Mouse (Mus musculus) forebrain, embryonic 16.5 days (tissue): ENCODE measurements at regions not wholly inside any gene's neighbourhood (a gene's known extent, or its start where the extent isn't known, plus 50 kb on each side); places are given as distances from the start of the nearest gene placed in this dataset.

Source experiments
- ATAC-seq: fragments of 200-750 bp; cut with Nextera tagmentation; 2 replicates; pipeline ENCODE4 v1.8.0; 2017; ENCODE audit warnings: mild to moderate bottlenecking, moderate library complexity
- H3K27ac ChIP-seq: fragments of 300-500 bp; sonication (generic); 2 replicates; pipeline ENCODE4 v1.5.1; 2014; ENCODE audit warnings: low read length, control low read depth
- H3K27me3 ChIP-seq: fragments of 300-500 bp; sonication (generic); replicated peaks from 2 replicates; pipeline ENCODE4 v1.6.1; 2014; ENCODE audit warnings: low read length; ENCODE audit not compliant: control insufficient read depth, insufficient read depth
- H3K36me3 ChIP-seq: fragments of 300-500 bp; sonication (generic); 2 replicates; pipeline ENCODE4 v1.6.1; 2014; ENCODE audit not compliant: control insufficient read depth, insufficient read depth
- H3K4me1 ChIP-seq: fragments of 300-500 bp; sonication (generic); replicated peaks from 2 replicates; pipeline ENCODE4 v1.6.1; 2014; ENCODE audit warnings: low read length; ENCODE audit not compliant: control insufficient read depth, insufficient read depth
- H3K4me2 ChIP-seq: fragments of 300-500 bp; sonication (generic); 2 replicates; pipeline ENCODE4 v1.6.1; 2014; ENCODE audit warnings: mild to moderate bottlenecking, low read length, control low read depth
- H3K4me3 ChIP-seq: fragments of 300-500 bp; sonication (generic); replicated peaks from 2 replicates; pipeline ENCODE4 v1.5.1; 2014; ENCODE audit warnings: mild to moderate bottlenecking, low read length, control low read depth
- H3K9ac ChIP-seq: fragments of 300-500 bp; sonication (generic); replicated peaks from 2 replicates; pipeline ENCODE4 v1.6.1; 2014; ENCODE audit warnings: low read depth, low read length, control low read depth
- H3K9me3 ChIP-seq: fragments of 300-500 bp; sonication (generic); 2 replicates; pipeline ENCODE4 v1.6.1; 2016; ENCODE audit warnings: low read length; ENCODE audit not compliant: control insufficient read depth
- WGBS: fragments of 180-500 bp; shearing (Covaris S2); extraction: QIAGEN DNeasy Blood & Tissue Kit; methylation state at CpG from one replicate; pipeline ENCODE4 v1.1.7; 2014; 5-methylcytosine and 5-hydroxymethylcytosine counted together

DNA sequence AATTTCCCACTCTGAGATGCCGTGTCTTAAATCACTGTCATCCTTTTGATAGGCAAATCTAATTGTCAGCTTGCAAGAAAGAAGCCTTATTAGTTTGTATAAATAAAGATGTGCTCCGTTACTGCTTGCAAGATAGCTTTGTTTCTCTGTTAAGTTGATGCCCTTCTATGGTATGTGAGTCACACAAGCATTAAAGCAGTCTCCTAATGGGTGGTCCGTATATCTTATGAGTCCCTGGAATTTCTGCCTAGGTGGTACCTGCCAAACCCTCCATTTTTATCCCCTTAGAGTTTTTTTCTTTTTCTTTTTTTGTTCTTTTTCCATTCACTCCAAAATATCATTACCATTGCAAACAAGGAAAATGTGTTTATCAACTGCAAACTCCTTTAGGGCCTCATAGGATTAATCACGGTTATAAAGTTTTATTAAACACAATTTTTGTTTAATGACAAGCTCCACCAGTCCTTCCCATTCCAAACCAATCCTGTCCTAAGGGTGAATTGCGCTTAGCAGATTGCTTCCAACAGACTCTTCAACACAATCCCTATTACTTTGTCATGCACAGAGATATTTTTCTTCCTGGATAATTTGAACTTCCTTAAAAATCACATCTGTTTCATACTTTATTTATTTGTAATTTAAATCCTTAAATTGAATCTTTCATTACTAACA is 178.7 kb upstream of the Tbc1d5 start:
- Histone ChIP-seq H3K9me3 (no peaks in the 10 kb centered on the region), H3K9ac (no peak overlapping the region), H3K36me3 (no peaks in the 10 kb centered on the region), H3K4me3 (no peak overlapping the region), H3K4me2 (no peak overlapping the region), H3K4me1 (0 out of 2 replicates have a peak, but pooled peaks cover 2% of the 10 kb centered on the region), H3K27me3 (no peaks in the 10 kb centered on the region), H3K27ac (no peak overlapping the region)
- 49% methylated on average over 5 of the region's 5 CpGs for WGBS
- ATAC-seq: no peak

DNA sequence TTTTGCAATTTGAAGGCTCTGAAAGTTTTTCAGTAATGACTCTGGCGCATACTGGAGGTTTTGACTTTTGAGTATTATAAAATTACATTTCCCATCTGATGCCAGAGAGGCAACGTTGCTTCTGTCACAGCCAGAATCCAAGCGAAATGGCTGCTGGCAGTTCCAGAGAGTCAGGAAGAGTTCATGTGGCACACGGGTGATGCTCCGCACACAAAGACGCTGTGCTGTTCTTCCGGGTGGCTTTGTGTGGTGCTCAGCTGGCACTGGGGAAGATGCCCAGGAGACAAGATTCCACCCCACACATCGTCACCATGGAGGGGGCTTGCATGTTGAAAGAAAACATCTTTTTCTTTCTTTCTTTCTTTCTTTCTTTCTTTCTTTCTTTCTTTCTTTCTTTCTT is 177.3 kb upstream of the Tbc1d5 start:
- no peak overlapping the region for H3K9ac ChIP-seq
- H3K27ac ChIP-seq: no peak overlapping the region
- H3K9me3 ChIP-seq: no peaks in the 10 kb centered on the region
- H3K36me3 ChIP-seq: no peaks in the 10 kb centered on the region
- H3K27me3 ChIP-seq: no peaks in the 10 kb centered on the region
- H3K4me2 ChIP-seq: no peak overlapping the region
- 59% methylated on average over 8 of the region's 8 CpGs for WGBS
- H3K4me1 ChIP-seq: 0 out of 2 replicates have a peak, but pooled peaks cover 2% of the 10 kb centered on the region
- ATAC-seq: 0 out of 2 replicates have a peak, but pooled peaks have one; percentile 43
- no peak overlapping the region for H3K4me3 ChIP-seq

DNA sequence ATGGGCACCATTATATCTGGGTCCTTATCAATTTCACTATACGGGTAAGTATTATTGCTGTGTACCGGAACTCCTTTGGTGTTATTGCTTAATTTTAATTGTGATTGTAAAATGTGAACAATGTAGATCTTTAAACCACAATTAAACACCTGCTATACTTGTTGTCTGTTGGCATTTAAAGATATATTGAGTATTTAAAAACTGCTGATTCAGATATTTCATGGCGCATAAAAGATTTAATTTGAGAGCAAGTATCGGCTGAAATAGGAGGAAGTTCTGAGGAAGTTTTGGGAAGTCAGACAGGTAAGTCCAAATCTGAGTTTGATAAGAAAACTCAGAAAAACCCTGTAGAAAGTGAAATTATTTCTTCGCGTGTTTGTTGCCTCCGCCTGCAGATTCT is 142.7 kb upstream of the Tbc1d5 start:
- Histone ChIP-seq H3K4me1 (peaks cover 11% of the 10 kb centered on the region; the same call in 1 of the 2 replicates), H3K4me3 (no peak overlapping the region), H3K9me3 (no peaks in the 10 kb centered on the region), H3K9ac (no peak overlapping the region), H3K36me3 (no peaks in the 10 kb centered on the region), H3K27ac (no peak overlapping the region), H3K27me3 (no peaks in the 10 kb centered on the region), H3K4me2 (no peak overlapping the region)
- WGBS: 71% methylated on average over 7 of the region's 7 CpGs
- ATAC-seq: no peak

DNA sequence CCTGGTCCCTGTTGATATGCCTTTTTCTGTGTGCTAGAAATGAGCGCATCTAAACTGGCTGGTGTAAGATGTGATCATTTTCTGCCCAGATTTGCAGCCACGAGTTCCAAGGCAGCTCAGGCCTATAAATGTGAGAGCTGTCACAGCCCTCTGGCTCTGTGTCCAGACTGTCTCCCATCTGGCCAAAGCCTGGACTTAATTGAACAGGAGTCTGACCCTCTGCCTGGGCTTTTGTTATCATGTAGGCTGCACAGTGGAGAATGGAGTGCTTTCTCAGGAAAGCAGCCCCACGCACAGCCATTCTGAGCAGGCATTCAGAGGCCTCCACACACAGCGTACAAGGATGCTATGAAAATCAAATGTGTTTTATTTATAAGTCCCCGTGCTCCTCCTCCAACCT is 141.9 kb upstream of the Tbc1d5 start:
- Histone ChIP-seq H3K4me3 (no peak overlapping the region), H3K4me2 (no peak overlapping the region), H3K27me3 (no peaks in the 10 kb centered on the region), H3K9ac (no peak overlapping the region), H3K36me3 (no peaks in the 10 kb centered on the region), H3K4me1 (peaks cover 11% of the 10 kb centered on the region; the same call in 1 of the 2 replicates), H3K27ac (no peak overlapping the region), H3K9me3 (no peaks in the 10 kb centered on the region)
- ATAC-seq: peak; percentile 45
- 52% methylated on average over 5 of the region's 5 CpGs for WGBS

DNA sequence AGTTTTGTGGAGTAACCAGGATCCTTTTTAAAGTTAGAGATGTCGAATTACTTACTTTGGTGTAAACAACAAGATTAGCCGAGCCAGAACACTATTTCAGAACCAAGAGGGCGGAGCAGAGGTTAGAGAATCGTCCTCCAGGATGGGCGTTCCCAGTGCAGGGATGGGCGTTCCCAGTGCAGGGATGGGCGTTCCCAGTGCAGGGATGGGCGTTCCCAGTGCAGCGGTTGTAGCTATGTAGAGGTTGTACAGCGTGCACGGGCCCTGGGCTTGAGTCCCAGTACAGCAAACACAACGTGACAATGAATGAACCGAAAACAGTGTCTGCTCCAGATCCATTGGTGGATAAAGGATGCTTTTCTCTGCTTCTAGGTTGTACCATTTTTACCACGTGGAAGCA is 125.8 kb upstream of the Tbc1d5 start:
- WGBS: 61% methylated on average over 14 of the region's 14 CpGs
- Histone ChIP-seq H3K4me2 (no peak overlapping the region), H3K9ac (no peak overlapping the region), H3K27ac (no peak overlapping the region), H3K36me3 (no peaks in the 10 kb centered on the region), H3K4me3 (no peak overlapping the region), H3K4me1 (no peaks in the 10 kb centered on the region), H3K9me3 (no peaks in the 10 kb centered on the region), H3K27me3 (no peaks in the 10 kb centered on the region)
- peak; percentile 50; the same call in 1 of the 2 replicates for ATAC-seq

DNA sequence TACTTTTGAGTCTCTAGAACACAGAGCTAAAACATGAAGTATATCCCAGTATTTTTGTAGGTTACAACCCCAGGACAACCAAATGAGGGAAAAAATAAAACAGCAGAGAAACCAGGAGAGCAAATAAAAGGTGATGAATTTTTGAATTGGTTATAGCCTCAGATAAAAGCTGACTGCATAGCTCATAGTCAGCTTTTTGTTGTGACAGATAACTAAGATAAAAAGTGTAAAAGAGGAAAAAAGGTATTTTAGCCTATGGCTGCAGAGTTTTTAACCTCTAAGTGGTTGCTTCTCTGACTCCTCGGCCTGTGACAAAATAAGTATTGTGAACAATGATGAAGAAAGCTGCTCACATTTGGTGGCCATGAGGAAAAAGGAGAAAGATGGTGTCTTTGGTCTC is 111.6 kb upstream of the Tbc1d5 start:
- WGBS: 97% methylated on average over 1 of the region's 1 CpGs
- H3K9me3 ChIP-seq: no peaks in the 10 kb centered on the region

DNA sequence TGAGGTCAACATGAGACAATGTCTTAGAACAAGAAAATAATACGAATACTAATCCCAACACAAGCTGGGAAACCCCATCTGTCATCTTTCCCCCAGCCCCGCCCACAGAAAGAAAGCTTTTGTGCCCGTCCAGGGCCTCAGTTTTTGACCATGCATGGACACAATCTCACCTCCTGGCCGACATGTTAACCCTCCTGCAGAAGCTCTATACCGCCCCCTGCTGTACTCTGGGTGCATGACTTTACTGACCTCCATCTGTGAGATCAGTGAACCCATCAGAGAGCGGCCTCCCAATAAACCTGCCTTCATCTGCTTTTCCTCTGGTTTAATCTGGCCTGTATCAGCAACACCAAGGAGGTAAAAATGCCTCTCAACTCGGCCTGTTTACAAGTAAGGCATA is 109.6 kb upstream of the Tbc1d5 start:
- WGBS: 79% methylated on average over 7 of the region's 7 CpGs
- H3K9ac ChIP-seq: no peak overlapping the region
- H3K4me2 ChIP-seq: no peak overlapping the region
- H3K27me3 ChIP-seq: no peaks in the 10 kb centered on the region
- H3K4me3 ChIP-seq: no peak overlapping the region
- no peaks in the 10 kb centered on the region for H3K4me1 ChIP-seq
- no peak overlapping the region for H3K27ac ChIP-seq
- no peaks in the 10 kb centered on the region for H3K36me3 ChIP-seq
- H3K9me3 ChIP-seq: no peaks in the 10 kb centered on the region
- ATAC-seq: no peak

More for the DNA sequence above, 111.6 kb upstream of the Tbc1d5 start:
- Histone ChIP-seq H3K36me3 (no peaks in the 10 kb centered on the region), H3K4me2 (no peak overlapping the region), H3K27ac (no peak overlapping the region), H3K4me3 (no peak overlapping the region), H3K4me1 (no peaks in the 10 kb centered on the region), H3K27me3 (no peaks in the 10 kb centered on the region), H3K9ac (no peak overlapping the region)
- ATAC-seq: no peak

DNA sequence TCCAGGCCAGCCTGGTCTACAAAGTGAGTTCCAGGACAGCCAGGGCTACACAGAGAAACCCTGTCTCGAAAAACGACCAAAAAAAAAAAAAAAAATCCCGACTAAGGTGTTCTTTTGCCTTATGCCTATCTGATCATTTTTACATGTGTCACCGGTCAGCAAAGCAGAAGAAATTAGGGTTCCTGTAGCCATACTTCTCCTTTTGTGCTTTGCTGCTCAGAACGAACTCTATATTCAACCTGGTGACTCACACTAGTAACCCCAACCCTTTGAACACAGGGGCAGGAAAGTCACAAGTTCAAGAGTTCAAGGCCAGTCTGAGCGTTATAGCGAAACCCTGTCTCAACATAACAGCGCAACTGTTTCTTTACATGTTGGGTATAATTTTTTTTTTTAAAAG is 108.7 kb upstream of the Tbc1d5 start:
- ATAC-seq: no peak
- H3K27me3 ChIP-seq: no peaks in the 10 kb centered on the region
- no peak overlapping the region for H3K27ac ChIP-seq
- no peak overlapping the region for H3K9ac ChIP-seq
- H3K9me3 ChIP-seq: no peaks in the 10 kb centered on the region
- no peaks in the 10 kb centered on the region for H3K4me1 ChIP-seq
- H3K4me2 ChIP-seq: no peak overlapping the region
- H3K4me3 ChIP-seq: no peak overlapping the region
- WGBS: 88% methylated on average over 8 of the region's 8 CpGs
- no peaks in the 10 kb centered on the region for H3K36me3 ChIP-seq

DNA sequence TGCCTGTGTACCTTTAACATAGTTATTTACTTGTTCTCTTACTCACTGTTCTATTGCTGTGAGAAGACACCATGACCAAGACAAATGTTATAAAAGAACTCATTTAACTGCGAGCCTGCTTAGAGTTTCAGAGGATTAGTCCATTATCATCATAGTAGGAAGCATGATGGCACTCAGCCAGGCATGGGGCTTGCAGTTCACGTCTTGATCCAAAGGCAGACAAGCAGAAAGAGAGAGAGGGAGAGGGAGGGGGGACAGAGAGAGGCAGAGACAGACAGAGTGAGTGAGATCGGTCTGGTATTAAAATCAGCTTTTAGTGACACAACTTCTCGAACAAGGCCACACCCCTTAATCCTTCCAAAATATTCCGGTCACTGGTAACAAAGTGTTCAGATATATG is 106.2 kb upstream of the Tbc1d5 start:
- Histone ChIP-seq H3K9ac (no peak overlapping the region), H3K4me1 (no peaks in the 10 kb centered on the region), H3K36me3 (no peaks in the 10 kb centered on the region), H3K4me2 (no peak overlapping the region), H3K4me3 (no peak overlapping the region), H3K27me3 (no peaks in the 10 kb centered on the region), H3K9me3 (no peaks in the 10 kb centered on the region), H3K27ac (no peak overlapping the region)
- ATAC-seq: no peak
- WGBS: 57% methylated on average over 5 of the region's 5 CpGs

DNA sequence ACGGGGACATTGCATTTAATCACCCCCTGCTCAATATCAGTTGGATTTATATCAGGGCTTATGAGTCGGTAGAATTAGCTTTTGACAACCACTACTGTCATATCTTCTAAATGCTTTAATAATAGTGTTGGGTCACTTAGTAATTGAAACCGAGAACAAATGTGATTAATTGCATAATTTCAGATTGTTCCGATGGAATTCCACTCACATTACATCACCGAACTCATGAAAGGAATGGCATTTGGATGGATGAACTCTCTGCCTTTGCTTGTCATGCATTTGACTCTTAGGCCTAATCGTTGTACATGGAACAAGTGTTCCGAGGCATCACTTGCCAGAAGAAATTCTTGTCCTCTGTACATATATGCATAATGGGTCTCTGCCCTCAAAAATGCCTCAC is 99.6 kb upstream of the Tbc1d5 start:
- H3K4me1 ChIP-seq: no peaks in the 10 kb centered on the region
- no peak overlapping the region for H3K4me3 ChIP-seq
- no peak overlapping the region for H3K27ac ChIP-seq
- no peaks in the 10 kb centered on the region for H3K36me3 ChIP-seq
- no peak for ATAC-seq
- no peaks in the 10 kb centered on the region for H3K27me3 ChIP-seq
- H3K4me2 ChIP-seq: no peak overlapping the region
- 60% methylated on average over 7 of the region's 7 CpGs for WGBS
- H3K9ac ChIP-seq: no peak overlapping the region
- no peaks in the 10 kb centered on the region for H3K9me3 ChIP-seq
